Mouse (Mus musculus): ENCODE data around the gene Phactr2. TPM values are rescaled to one million over a fixed set of nuclear protein-coding genes. Genes with fewer than 3 reads are reported as not detected.

Phactr2 gene
- polyA plus RNA-seq, 1 experiment from 2014 or later, result 55.5 TPM

Other genes with a start within 250 kb of the Phactr2 start
- gene Fuca2, start 25.1 kb upstream of the Phactr2 start, polyA plus RNA-seq (2015; fragmentation: Nextera tagmentation; extraction: Ambion mirVana), result 91.7 and 94.5 TPM in 2 replicates
- gene Adat2, start 78.5 kb upstream of the Phactr2 start, polyA plus RNA-seq (2015; fragmentation: Nextera tagmentation; extraction: Ambion mirVana), result 2.4 TPM in 2 replicates
- 19.3 and 23.2 TPM in 2 replicates for gene Pex3, start 78.7 kb upstream of the Phactr2 start, polyA plus RNA-seq (2015; fragmentation: Nextera tagmentation; extraction: Ambion mirVana)